Mouse (Mus musculus): Measurements from ENCODE around the gene Llph.
A peak's percentile ranks its signal among the peaks of the same experiment; 100 is the strongest.
"Not testable (repeated sequence)": the region's sequence is repeated elsewhere in the genome, so short reads cannot be mapped to it uniquely, and the experiment has no call there.

Gene Llph

GRCm38 (mm10) chr10:120226871-120227661 lies at the start of gene Llph:
TSS of gene Llph (plus strand) at chr10:120227070.
- DNase-seq (ENCODE audit: inconsistent ontology term), result peak; percentile 93

- no peak for DNase-seq (ENCODE audit: inconsistent ontology term)
These were observed 44.0 kb upstream of the Llph start for GRCm38 (mm10) chr10:120182887-120183286.

GRCm38 (mm10) chr10:120183342-120183741 lies 43.5 kb upstream of the Llph start:
- no peak for DNase-seq (ENCODE audit: inconsistent ontology term)

GRCm38 (mm10) chr10:120188513-120188912 lies 38.4 kb upstream of the Llph start:
- no peak for DNase-seq (ENCODE audit: inconsistent ontology term)

GRCm38 (mm10) chr10:120189276-120189675 lies 37.6 kb upstream of the Llph start:
- DNase-seq (ENCODE audit: inconsistent ontology term), result no peak

GRCm38 (mm10) chr10:120189782-120190181 lies 37.1 kb upstream of the Llph start:
- no peak for DNase-seq (ENCODE audit: inconsistent ontology term)

- DNase-seq (ENCODE audit: inconsistent ontology term), result no peak
These were observed 35.7 kb upstream of the Llph start for GRCm38 (mm10) chr10:120191165-120191564.

- no peak for DNase-seq (ENCODE audit: inconsistent ontology term)
These were observed 34.6 kb upstream of the Llph start for GRCm38 (mm10) chr10:120192278-120192677.

GRCm38 (mm10) chr10:120193255-120193654 lies 33.6 kb upstream of the Llph start:
- DNase-seq (ENCODE audit: inconsistent ontology term), result no peak

GRCm38 (mm10) chr10:120197061-120197835 lies 29.6 kb upstream of the Llph start:
- no peak for DNase-seq (ENCODE audit: inconsistent ontology term)

GRCm38 (mm10) chr10:120201131-120201921 lies 25.5 kb upstream of the Llph start, which contains the start of gene Tmbim4:
TSS of gene Tmbim4 (plus strand) at chr10:120201590.
- peak; percentile 80 for DNase-seq (ENCODE audit: inconsistent ontology term)

- peak; percentile 79 for DNase-seq (ENCODE audit: inconsistent ontology term)
These were observed 24.9 kb upstream of the Llph start, which contains the start of gene Irak3 for GRCm38 (mm10) chr10:120201961-120202402. TSS of gene Irak3 (minus strand) at chr10:120202130.

GRCm38 (mm10) chr10:120202467-120203250 lies 24.2 kb upstream of the Llph start:
- no peak for DNase-seq (ENCODE audit: inconsistent ontology term)

- DNase-seq (ENCODE audit: inconsistent ontology term), result peak; percentile 25
These were observed 22.2 kb upstream of the Llph start for GRCm38 (mm10) chr10:120204591-120205210.

GRCm38 (mm10) chr10:120208015-120208414 lies 18.9 kb upstream of the Llph start:
- DNase-seq (ENCODE audit: inconsistent ontology term), result no peak

- DNase-seq (ENCODE audit: inconsistent ontology term), result peak; percentile 89
These were observed 18.0 kb upstream of the Llph start for GRCm38 (mm10) chr10:120208575-120209538.

- peak; percentile 43 for DNase-seq (ENCODE audit: inconsistent ontology term)
These were observed 17.3 kb upstream of the Llph start for GRCm38 (mm10) chr10:120209539-120209925.

GRCm38 (mm10) chr10:120210096-120210495 lies 16.8 kb upstream of the Llph start:
- peak; percentile 76 for DNase-seq (ENCODE audit: inconsistent ontology term)

GRCm38 (mm10) chr10:120217099-120217498 lies 9.8 kb upstream of the Llph start:
- not testable (repeated sequence) for DNase-seq (ENCODE audit: inconsistent ontology term)

All from Muller cell, postnatal 12 days (primary cell).